Mouse (Mus musculus) liver, adult (tissue): Measurements from ENCODE around the gene A230050P20Rik.

Experiments
- GATA4 ChIP-seq: IDR thresholded peaks from 2 replicates; pipeline ENCODE4 v1.6.1; 2014; ENCODE audit warnings: mild to moderate bottlenecking, low read length; ENCODE audit not compliant: insufficient replicate concordance

Gene A230050P20Rik

GRCm38 (mm10) chr9:20866879-20867278, 1.6 kb upstream of the A230050P20Rik start:
- TF ChIP-seq GATA4: no peak

- TF ChIP-seq GATA4: no peak
These were observed 804 bp downstream of the A230050P20Rik start for GRCm38 (mm10) chr9:20869246-20869645.

GRCm38 (mm10) chr9:20870211-20871173, 2.0 kb downstream of the A230050P20Rik start:
- no peak for TF ChIP-seq GATA4

- TF ChIP-seq GATA4: no peak
These were observed 4.5 kb downstream of the A230050P20Rik start for GRCm38 (mm10) chr9:20872991-20873390.

- no peak for TF ChIP-seq GATA4
These were observed 5.1 kb downstream of the A230050P20Rik start for GRCm38 (mm10) chr9:20873521-20873920.

- no peak for TF ChIP-seq GATA4
These were observed 6.8 kb downstream of the A230050P20Rik start for GRCm38 (mm10) chr9:20875021-20875790.

GRCm38 (mm10) chr9:20876318-20877117, 8.1 kb downstream of the A230050P20Rik start:
- TF ChIP-seq GATA4: no peak

- TF ChIP-seq GATA4: no peak
These were observed 8.9 kb downstream of the A230050P20Rik start for GRCm38 (mm10) chr9:20877118-20878040.

GRCm38 (mm10) chr9:20878041-20878709, 9.7 kb downstream of the A230050P20Rik start:
- TF ChIP-seq GATA4: no peak

GRCm38 (mm10) chr9:20878710-20879065, 10.2 kb downstream of the A230050P20Rik start:
- TF ChIP-seq GATA4: no peak

- no peak for TF ChIP-seq GATA4
These were observed 10.8 kb downstream of the A230050P20Rik start, which contains the start of gene Angptl6 for GRCm38 (mm10) chr9:20879097-20879792. Angptl6 (minus strand) TSS chr9:20879727.

- TF ChIP-seq GATA4: no peak
These were observed 18.1 kb downstream of the A230050P20Rik start for GRCm38 (mm10) chr9:20886563-20886962.

- no peak for TF ChIP-seq GATA4
These were observed 18.7 kb downstream of the A230050P20Rik start for GRCm38 (mm10) chr9:20887191-20887590.
